Mouse (Mus musculus) myocyte (in vitro differentiated cells): Measurements from ENCODE around the gene Gm49405.

Source experiments
- CEBPB ChIP-seq: IDR thresholded peaks from 2 replicates; pipeline ENCODE4 v1.6.1; 2011; ENCODE audit warnings: mild to moderate bottlenecking, moderate library complexity; ENCODE audit not compliant: poor library complexity, insufficient read depth, severe bottlenecking
- E2F4 ChIP-seq: IDR thresholded peaks from one replicate; pipeline ENCODE4 v1.6.1; 2011; ENCODE audit warnings: mild to moderate bottlenecking, control low read depth, moderate library complexity; ENCODE audit not compliant: insufficient read depth
- MAX ChIP-seq: IDR thresholded peaks from one replicate; pipeline ENCODE4 v1.6.1; 2011; ENCODE audit warnings: low read depth, mild to moderate bottlenecking, control low read depth
- MYOD1 ChIP-seq, 3 experiments: IDR thresholded peaks; one replicate each; pipeline ENCODE4 v1.6.1; 2011; ENCODE audit warnings: control low read depth in 2 of 3, low read depth in 2 of 3, mild to moderate bottlenecking in 2 of 3, moderate library complexity in 1 of 3; ENCODE audit not compliant: insufficient read length in 2 of 3, control insufficient read depth in 1 of 3
- MYOG ChIP-seq, 3 experiments: IDR thresholded peaks; one replicate each; pipeline ENCODE4 v1.6.1; 2011; ENCODE audit warnings: control low read depth in 2 of 3, low read depth in 2 of 3, mild to moderate bottlenecking in 2 of 3; ENCODE audit not compliant: insufficient read length in 2 of 3, control insufficient read depth in 1 of 3, insufficient read depth in 1 of 3
- POLR2A ChIP-seq: IDR thresholded peaks from one replicate; pipeline ENCODE4 v1.6.1; 2011; ENCODE audit warnings: low read depth, mild to moderate bottlenecking, control low read depth, moderate library complexity; ENCODE audit not compliant: insufficient read length
- POLR2AphosphoS2 ChIP-seq: IDR thresholded peaks from one replicate; pipeline ENCODE4 v1.6.1; 2011; ENCODE audit warnings: low read depth, control low read depth; ENCODE audit not compliant: insufficient read length
- SRF ChIP-seq: IDR thresholded peaks from one replicate; pipeline ENCODE4 v1.6.1; 2011; ENCODE audit warnings: low read depth; ENCODE audit not compliant: control insufficient read depth, insufficient read length
- TCF12 ChIP-seq: IDR thresholded peaks from one replicate; pipeline ENCODE4 v1.6.1; 2011; ENCODE audit warnings: mild to moderate bottlenecking, control low read depth; ENCODE audit not compliant: poor library complexity, insufficient read depth, severe bottlenecking
- TCF3 ChIP-seq: IDR thresholded peaks from one replicate; pipeline ENCODE4 v1.6.1; 2011; ENCODE audit warnings: low read depth, control low read depth; ENCODE audit not compliant: insufficient read length
- USF1 ChIP-seq: IDR thresholded peaks from one replicate; pipeline ENCODE4 v1.6.1; 2011; ENCODE audit warnings: low read depth, mild to moderate bottlenecking, control low read depth, moderate library complexity

GRCm38 (mm10) chr19:4033298-4033697 lies 32.9 kb downstream of the Gm49405 start:
- TF ChIP-seq POLR2A (no peak), TCF3 (no peak), E2F4 (no peak), POLR2AphosphoS2 (no peak), MAX (no peak), USF1 (no peak), TCF12 (no peak), MYOG (IDR thresholded peaks at IDR 0.05; ENCODE audit: control insufficient read depth in 1 of 3, insufficient read depth in 1 of 3, insufficient read length in 2 of 3, low read depth in 2 of 3) (no peak), CEBPB (no peak), SRF (no peak), MYOD1 (IDR thresholded peaks at IDR 0.05; ENCODE audit: control insufficient read depth in 1 of 3, insufficient read length in 2 of 3, low read depth in 2 of 3) (no peak)
